Mouse (Mus musculus) brain, embryonic 14.5 days (tissue): Measurements from ENCODE around the gene Zcwpw1.

Experiments
- CTCF ChIP-seq: fragments of 200-500 bp; IDR thresholded peaks from 2 replicates; pipeline ENCODE4 v1.5.1; 2012; ENCODE audit warnings: inconsistent platforms, mild to moderate bottlenecking, moderate library complexity, borderline replicate concordance; ENCODE audit not compliant: insufficient read depth, insufficient read length; ENCODE audit errors: extremely low read depth
- POLR2A ChIP-seq: fragments of 200-500 bp; IDR thresholded peaks from 2 replicates; pipeline ENCODE4 v1.6.1; 2012; ENCODE audit warnings: mild to moderate bottlenecking, inconsistent platforms, borderline replicate concordance; ENCODE audit not compliant: poor library complexity, insufficient read depth, insufficient read length, severe bottlenecking; ENCODE audit errors: extremely low read depth

GRCm38 (mm10) chr5:137826421-137826820 lies 38.8 kb downstream of the Zcwpw1 start:
- TF ChIP-seq POLR2A (no peak), CTCF (no peak)
